Mouse (Mus musculus): ENCODE measurements at regions not wholly inside any gene's neighbourhood (a gene's known extent, or its start where the extent isn't known, plus 50 kb on each side); places are given as distances from the start of the nearest gene placed in this dataset.

DNA sequence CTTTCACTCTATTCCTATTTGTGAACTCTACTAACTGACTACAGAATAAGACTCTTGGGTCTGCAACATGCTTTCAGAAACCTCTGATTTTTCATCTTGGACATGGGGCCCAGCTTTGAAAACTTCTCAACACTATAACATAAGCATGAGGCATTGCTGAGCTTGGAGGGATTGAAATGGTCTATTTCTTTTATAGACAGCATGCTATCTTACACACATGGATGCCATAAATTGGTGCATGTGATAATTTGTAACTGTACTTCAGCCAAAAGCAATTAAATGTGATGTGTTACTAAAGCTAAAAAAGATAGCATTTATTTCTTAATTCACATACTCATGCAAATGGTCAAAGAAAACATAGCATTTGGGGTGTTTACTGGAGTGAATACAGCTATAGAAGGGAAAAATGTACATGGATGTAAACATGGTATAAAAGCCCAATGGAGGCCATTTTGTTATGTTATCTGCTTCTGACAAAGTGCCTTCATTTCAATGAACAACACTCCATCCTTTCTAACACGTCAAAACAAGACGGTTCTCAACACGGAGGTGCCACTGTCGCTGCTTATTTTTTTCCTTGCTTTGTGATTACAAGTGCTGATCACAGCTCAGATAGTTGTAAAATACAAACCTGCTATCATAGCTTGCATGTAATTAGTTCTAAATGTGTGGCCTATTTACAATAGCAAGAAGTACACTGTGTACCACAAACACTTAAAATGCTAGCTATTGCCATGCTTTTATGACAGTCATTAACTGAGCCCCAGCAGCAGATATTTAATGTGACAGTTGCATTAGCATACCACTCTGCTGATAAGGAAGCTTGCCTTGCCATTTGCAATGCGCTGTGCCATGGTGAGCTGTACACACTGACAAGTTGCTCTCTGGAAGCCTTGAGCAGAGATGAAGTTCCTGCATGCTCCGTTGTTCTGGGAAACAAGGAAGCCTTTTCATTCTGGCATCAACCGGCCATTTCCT, 267.9 kb upstream of the Veph1 start:
- in situ Hi-C loops (cut with MboI; ENCODE audit: low sequenced_read_pairs in 2 of 2, unreplicated experiment in 2 of 2): no loop called here
- DNase-seq (ENCODE audit: low read depth, low spot score): no peak
- no peak overlapping the region for H3K9ac ChIP-seq (ENCODE audit: insufficient read depth, low read depth, low read length, poor library complexity, severe bottlenecking)
- H3K9me3 ChIP-seq (ENCODE audit: control insufficient read depth, insufficient read depth, low read depth, low read length): no peaks in the 10 kb centered on the region
- H3K4me1 ChIP-seq (ENCODE audit: control insufficient read depth in 2 of 2, insufficient read depth in 2 of 2, low read length in 2 of 2, poor library complexity in 1 of 2): no peaks in the 10 kb centered on the region
- H3K36me3 ChIP-seq (ENCODE audit: control insufficient read depth, insufficient read depth, low read length, poor library complexity, severe bottlenecking): no peaks in the 10 kb centered on the region
- no peak overlapping the region for H3K27ac ChIP-seq (ENCODE audit: insufficient read depth, low read depth, low read length, poor library complexity, severe bottlenecking)
- TF ChIP-seq CHD2 (IDR thresholded peaks at IDR 0.05; ENCODE audit: low read depth, low read length) (no peak), ZC3H11A (IDR thresholded peaks at IDR 0.05; ENCODE audit: borderline replicate concordance, low read depth, low read length) (no peak), MAFK (IDR thresholded peaks at IDR 0.05; ENCODE audit: insufficient read depth, low read depth, low read length) (no peak), ZNF384 (IDR thresholded peaks at IDR 0.05; ENCODE audit: low read depth, low read length) (no peak), HCFC1 (IDR thresholded peaks at IDR 0.05; ENCODE audit: borderline replicate concordance, insufficient read depth, low read length) (no peak)
- H3K4me3 ChIP-seq (ENCODE audit: insufficient read depth in 1 of 2, low read depth in 1 of 2, low read length in 2 of 2, poor library complexity in 1 of 2, severe bottlenecking in 1 of 2): no peak overlapping the region

DNA sequence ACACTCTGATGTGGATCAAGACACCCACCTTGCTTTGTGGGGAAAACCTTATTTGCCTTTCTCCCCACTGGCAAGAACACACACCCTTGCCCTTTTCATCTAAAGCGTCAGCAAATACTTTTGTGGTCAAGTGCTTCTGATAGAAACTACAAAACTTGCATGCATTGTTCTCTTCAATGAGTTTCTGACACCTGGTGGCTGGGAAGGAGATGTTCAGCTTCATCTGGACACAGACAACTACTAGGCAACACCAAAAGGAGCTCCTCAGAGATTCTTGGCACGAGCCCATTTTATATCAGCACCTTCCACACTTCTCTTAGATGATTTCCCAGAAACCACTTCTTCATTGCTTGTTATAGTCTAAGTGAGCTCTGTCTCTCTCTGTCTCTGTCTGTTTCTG, 266.7 kb upstream of the Veph1 start:
- no peaks in the 10 kb centered on the region for H3K36me3 ChIP-seq (ENCODE audit: control insufficient read depth, insufficient read depth, low read length, poor library complexity, severe bottlenecking)
- in situ Hi-C loops (cut with MboI; ENCODE audit: low sequenced_read_pairs in 2 of 2, unreplicated experiment in 2 of 2): no loop called here
- H3K27ac ChIP-seq (ENCODE audit: insufficient read depth, low read depth, low read length, poor library complexity, severe bottlenecking): no peak overlapping the region

DNA sequence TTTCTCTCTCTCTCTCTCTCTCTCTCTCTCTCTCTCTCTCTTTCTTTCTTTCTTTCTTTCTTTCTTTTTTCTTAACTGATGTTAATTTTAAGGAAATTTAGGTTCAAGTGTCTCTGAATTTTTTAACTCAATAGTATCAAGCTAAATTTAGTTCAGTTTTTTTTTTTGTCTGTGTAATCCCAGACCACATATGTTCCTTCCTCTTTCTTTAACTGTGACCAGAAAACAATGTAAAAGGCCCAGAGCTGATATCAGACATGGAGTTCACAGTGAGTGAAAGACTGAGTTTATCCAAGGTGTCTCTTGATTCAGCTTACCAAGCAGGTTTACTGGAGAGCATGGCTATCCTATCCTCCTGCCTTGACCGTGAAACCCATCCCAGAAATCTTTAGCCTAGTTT, 258.9 kb upstream of the Veph1 start:
- no peaks in the 10 kb centered on the region for H3K9me3 ChIP-seq (ENCODE audit: control insufficient read depth, insufficient read depth, low read depth, low read length)
- no peak for DNase-seq (ENCODE audit: low read depth, low spot score)
- no peak overlapping the region for H3K9ac ChIP-seq (ENCODE audit: insufficient read depth, low read depth, low read length, poor library complexity, severe bottlenecking)
- peaks cover 0 to 2% of the 10 kb centered on the region in 2 experiments; a peak in 1 of 4 replicates for H3K4me1 ChIP-seq (ENCODE audit: control insufficient read depth in 2 of 2, insufficient read depth in 2 of 2, low read length in 2 of 2, poor library complexity in 1 of 2)
- no peak for TF ChIP-seq MAFK (IDR thresholded peaks at IDR 0.05; ENCODE audit: insufficient read depth, low read depth, low read length)
- TF ChIP-seq HCFC1 (IDR thresholded peaks at IDR 0.05; ENCODE audit: borderline replicate concordance, insufficient read depth, low read length): no peak
- no peak for TF ChIP-seq CHD2 (IDR thresholded peaks at IDR 0.05; ENCODE audit: low read depth, low read length)
- TF ChIP-seq ZNF384 (IDR thresholded peaks at IDR 0.05; ENCODE audit: low read depth, low read length): no peak
- no peak for TF ChIP-seq ZC3H11A (IDR thresholded peaks at IDR 0.05; ENCODE audit: borderline replicate concordance, low read depth, low read length)
- H3K36me3 ChIP-seq (ENCODE audit: control insufficient read depth, insufficient read depth, low read length, poor library complexity, severe bottlenecking): no peaks in the 10 kb centered on the region
- H3K27ac ChIP-seq (ENCODE audit: insufficient read depth, low read depth, low read length, poor library complexity, severe bottlenecking): no peak overlapping the region
- in situ Hi-C loops (cut with MboI; ENCODE audit: low sequenced_read_pairs in 2 of 2, unreplicated experiment in 2 of 2): no loop called here
- no peak overlapping the region for H3K4me3 ChIP-seq (ENCODE audit: insufficient read depth in 1 of 2, low read depth in 1 of 2, low read length in 2 of 2, poor library complexity in 1 of 2, severe bottlenecking in 1 of 2)

More for the DNA sequence above, 266.7 kb upstream of the Veph1 start:
- no peak for TF ChIP-seq ZC3H11A (IDR thresholded peaks at IDR 0.05; ENCODE audit: borderline replicate concordance, low read depth, low read length)
- TF ChIP-seq HCFC1 (IDR thresholded peaks at IDR 0.05; ENCODE audit: borderline replicate concordance, insufficient read depth, low read length): no peak
- TF ChIP-seq MAFK (IDR thresholded peaks at IDR 0.05; ENCODE audit: insufficient read depth, low read depth, low read length): no peak
- no peak for TF ChIP-seq ZNF384 (IDR thresholded peaks at IDR 0.05; ENCODE audit: low read depth, low read length)
- no peak for TF ChIP-seq CHD2 (IDR thresholded peaks at IDR 0.05; ENCODE audit: low read depth, low read length)
- Histone ChIP-seq H3K4me1 (ENCODE audit: control insufficient read depth in 2 of 2, insufficient read depth in 2 of 2, low read length in 2 of 2, poor library complexity in 1 of 2) (peaks cover 0 to 2% of the 10 kb centered on the region in 2 experiments; a peak in 1 of 4 replicates), H3K4me3 (ENCODE audit: insufficient read depth in 1 of 2, low read depth in 1 of 2, low read length in 2 of 2, poor library complexity in 1 of 2, severe bottlenecking in 1 of 2) (no peak overlapping the region), H3K9me3 (ENCODE audit: control insufficient read depth, insufficient read depth, low read depth, low read length) (no peaks in the 10 kb centered on the region), H3K9ac (ENCODE audit: insufficient read depth, low read depth, low read length, poor library complexity, severe bottlenecking) (no peak overlapping the region)
- no peak for DNase-seq (ENCODE audit: low read depth, low spot score)

DNA sequence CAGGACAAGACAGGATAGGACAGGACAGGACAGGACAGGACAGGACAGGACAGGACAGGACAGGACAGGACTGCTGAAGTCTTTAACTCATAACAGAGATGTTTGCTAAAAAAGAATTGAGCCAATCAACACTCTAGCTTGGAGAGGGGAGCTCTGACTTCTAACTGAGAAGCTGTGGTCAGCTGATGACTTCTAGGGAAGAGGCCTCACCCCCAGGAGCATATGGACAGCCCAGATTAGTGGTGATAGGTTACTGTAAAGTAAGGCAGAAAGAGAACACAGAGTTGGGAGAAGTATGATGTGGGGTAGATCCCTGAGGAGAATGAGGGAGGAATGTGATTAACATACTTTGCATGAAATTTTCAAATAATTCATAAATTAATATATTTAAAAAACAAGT, 254.3 kb upstream of the Veph1 start:
- H3K27ac ChIP-seq (ENCODE audit: insufficient read depth, low read depth, low read length, poor library complexity, severe bottlenecking): no peak overlapping the region
- DNase-seq (ENCODE audit: low read depth, low spot score): no peak
- H3K9me3 ChIP-seq (ENCODE audit: control insufficient read depth, insufficient read depth, low read depth, low read length): no peaks in the 10 kb centered on the region
- TF ChIP-seq MAFK (IDR thresholded peaks at IDR 0.05; ENCODE audit: insufficient read depth, low read depth, low read length) (no peak), ZNF384 (IDR thresholded peaks at IDR 0.05; ENCODE audit: low read depth, low read length) (no peak), ZC3H11A (IDR thresholded peaks at IDR 0.05; ENCODE audit: borderline replicate concordance, low read depth, low read length) (no peak), HCFC1 (IDR thresholded peaks at IDR 0.05; ENCODE audit: borderline replicate concordance, insufficient read depth, low read length) (no peak), CHD2 (IDR thresholded peaks at IDR 0.05; ENCODE audit: low read depth, low read length) (no peak)
- in situ Hi-C loops (cut with MboI; ENCODE audit: low sequenced_read_pairs in 2 of 2, unreplicated experiment in 2 of 2): no loop called here
- no peaks in the 10 kb centered on the region for H3K36me3 ChIP-seq (ENCODE audit: control insufficient read depth, insufficient read depth, low read length, poor library complexity, severe bottlenecking)
- no peak overlapping the region for H3K9ac ChIP-seq (ENCODE audit: insufficient read depth, low read depth, low read length, poor library complexity, severe bottlenecking)
- no peak overlapping the region for H3K4me3 ChIP-seq (ENCODE audit: insufficient read depth in 1 of 2, low read depth in 1 of 2, low read length in 2 of 2, poor library complexity in 1 of 2, severe bottlenecking in 1 of 2)
- no peaks in the 10 kb centered on the region for H3K4me1 ChIP-seq (ENCODE audit: control insufficient read depth in 2 of 2, insufficient read depth in 2 of 2, low read length in 2 of 2, poor library complexity in 1 of 2)
